Comparison of ENCODE assay signal across 23 mouse cellular contexts in the genomic region with DNA sequence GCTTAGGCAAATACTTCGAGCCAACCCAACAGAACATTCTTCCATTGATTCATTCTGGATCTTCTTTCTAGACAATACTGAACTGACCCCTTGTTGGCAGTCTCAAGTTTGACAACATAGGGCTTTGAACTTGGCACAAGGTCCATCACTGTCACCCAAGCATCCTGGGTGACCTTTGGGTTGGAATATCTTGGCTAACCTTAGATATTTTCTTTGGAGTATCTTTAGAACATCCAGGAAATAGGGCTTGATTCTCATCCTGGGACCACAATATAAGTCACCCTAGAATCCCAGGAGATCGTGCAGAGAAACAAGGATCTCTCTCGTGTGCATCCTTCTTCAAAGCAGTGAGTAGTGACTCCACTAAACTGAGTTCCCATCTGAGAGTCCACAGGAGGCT. TPM values are rescaled to one million over a fixed set of nuclear protein-coding genes. Genes with fewer than 3 reads are reported as not detected.
"Had no signal": no experiment of that assay in that cellular context is flagged by ENCODE, and none has a peak within 500 bp of the region (broad histone marks: within the 10 kb centered on the region; RNA-seq: fewer than 3 reads in every experiment).

A gene (plus strand): TSS at position 301 of the 400 bp plus-strand sequence.

- H3K4me1 ChIP-seq: neural tube, embryonic 13.5 days; neural tube, embryonic 15.5 days; stomach, embryonic 15.5 days had no signal

- H3K4me2 ChIP-seq: neural tube, embryonic 13.5 days; neural tube, embryonic 15.5 days; stomach, embryonic 15.5 days had no signal

- H3K27me3 ChIP-seq: neural tube, embryonic 13.5 days; neural tube, embryonic 15.5 days; stomach, embryonic 15.5 days had no signal

- H3K9me3 ChIP-seq: neural tube, embryonic 13.5 days; neural tube, embryonic 15.5 days; stomach, embryonic 15.5 days had no signal

- H3K27ac ChIP-seq: neural tube, embryonic 13.5 days; neural tube, embryonic 15.5 days; stomach, embryonic 15.5 days; stomach, postnatal 0 days had no signal

- DNase-seq: retina, postnatal 1 day; right cerebral cortex, adult 18-20 months; right cerebral cortex, postnatal 14 days; right cerebral cortex, postnatal 25 days; right cerebral cortex, postnatal 4 days; spleen, adult 18-20 months; thymus, adult 18-20 months; thymus, adult 2 months; thymus, postnatal 14 days; thymus, postnatal 25 days; thymus, postnatal 36 days; thymus, postnatal 4 days had no signal

- H3K4me3 ChIP-seq: neural tube, embryonic 13.5 days; neural tube, embryonic 15.5 days; stomach, embryonic 15.5 days had no signal

- H3K9ac ChIP-seq: neural tube, embryonic 13.5 days; neural tube, embryonic 15.5 days; stomach, embryonic 15.5 days had no signal

- H3K36me3 ChIP-seq: neural tube, embryonic 13.5 days; neural tube, embryonic 15.5 days; stomach, embryonic 15.5 days had no signal

RNA-seq across cellular contexts. Expression of the gene that starts here (rescaled TPM):
- total RNA-seq: neutrophil, adult 5-6 weeks had no signal
- polyA plus RNA-seq: neural tube, embryonic 13.5 days; neural tube, embryonic 14.5 days; neural tube, embryonic 15.5 days; small intestine, adult 2 months; spleen, adult 2 months; stomach, embryonic 14.5 days; stomach, embryonic 15.5 days; stomach, embryonic 16.5 days; stomach, postnatal 0 days; urinary bladder, adult 2 months had no signal
